Mouse (Mus musculus) cerebellum, adult (tissue): ENCODE results near the gene Pak3.

Experiments used
- ATAC-seq: cut with Nextera tagmentation; 2 replicates; pipeline ENCODE4 v1.9.2; 2017; ENCODE audit warnings: mild to moderate bottlenecking, moderate library complexity, mixed read lengths; ENCODE audit not compliant: insufficient number of reproducible peaks, low FRiP score, low TSS enrichment

The Pak3 gene

GRCm38 (mm10) chrX:143654308-143655176, 136.2 kb downstream of the Pak3 start:
- no peak for ATAC-seq

- ATAC-seq = no peak
Measured at GRCm38 (mm10) chrX:143655177-143655492, 136.7 kb downstream of the Pak3 start.

GRCm38 (mm10) chrX:143664221-143665150, 146.1 kb downstream of the Pak3 start:
- peak; percentile 88 for ATAC-seq

GRCm38 (mm10) chrX:143665771-143666170, 147.4 kb downstream of the Pak3 start:
- ATAC-seq = no peak

GRCm38 (mm10) chrX:143666991-143667390, 148.6 kb downstream of the Pak3 start:
- no peak for ATAC-seq

- peak; percentile 40; the same call in 1 of the 2 replicates for ATAC-seq
Measured at GRCm38 (mm10) chrX:143668242-143668641, 149.9 kb downstream of the Pak3 start.

GRCm38 (mm10) chrX:143678566-143678965, 160.2 kb downstream of the Pak3 start:
- ATAC-seq = no peak

- ATAC-seq = no peak
Measured at GRCm38 (mm10) chrX:143722250-143722649, 203.9 kb downstream of the Pak3 start.

GRCm38 (mm10) chrX:143725411-143725810, 207.0 kb downstream of the Pak3 start:
- ATAC-seq = no peak

GRCm38 (mm10) chrX:143736035-143736434, 217.6 kb downstream of the Pak3 start:
- no peak for ATAC-seq

GRCm38 (mm10) chrX:143739171-143739570, 220.8 kb downstream of the Pak3 start:
- ATAC-seq = no peak

GRCm38 (mm10) chrX:143762556-143762955, 244.2 kb downstream of the Pak3 start:
- ATAC-seq = no peak

- ATAC-seq = no peak
Measured at GRCm38 (mm10) chrX:143815948-143816347, 297.6 kb downstream of the Pak3 start.

- ATAC-seq = no peak
Measured at GRCm38 (mm10) chrX:143818961-143819360, 300.6 kb downstream of the Pak3 start.

GRCm38 (mm10) chrX:143826521-143826920, 308.1 kb downstream of the Pak3 start:
- no peak for ATAC-seq

GRCm38 (mm10) chrX:143827212-143827611, 308.8 kb downstream of the Pak3 start, which contains the start of gene Capn6:
Gene Capn6 (minus strand): TSS chrX:143827414.
- ATAC-seq = no peak

- ATAC-seq = no peak
Measured at GRCm38 (mm10) chrX:143846637-143847036, 328.2 kb downstream of the Pak3 start.
